Mouse (Mus musculus): ENCODE measurements at regions not wholly inside any gene's neighbourhood (a gene's known extent, or its start where the extent isn't known, plus 50 kb on each side); places are given as distances from the start of the nearest gene placed in this dataset.
"Not testable (repeated sequence)": the region's sequence is repeated elsewhere in the genome, so short reads cannot be mapped to it uniquely, and the experiment has no call there.

- not testable (repeated sequence) for DNase-seq (ENCODE audit: low spot score in 2 of 2)
Observed at GRCm38 (mm10) chr15:62252078-62252833, 1329.4 kb upstream of the A1bg start.

DNA sequence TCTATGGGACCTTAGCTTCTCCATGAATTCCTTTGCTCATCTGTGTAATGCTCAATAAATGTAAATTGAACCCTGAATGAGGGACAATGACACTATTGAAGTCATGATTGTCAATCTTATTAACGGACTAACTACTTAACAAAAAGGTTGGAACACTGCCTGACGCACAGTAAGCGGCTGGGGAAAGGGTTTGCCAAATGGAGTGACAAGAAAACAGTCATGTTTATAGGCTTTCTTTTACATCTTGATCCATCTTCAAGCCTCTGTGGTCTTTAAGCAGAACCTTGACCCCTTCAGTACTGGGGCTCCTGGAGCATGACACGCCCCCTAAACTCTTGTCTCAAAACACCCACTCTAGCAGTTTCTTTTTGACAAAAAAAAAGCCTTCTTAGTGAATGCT is 1326.6 kb upstream of the A1bg start:
- DNase-seq (ENCODE audit: low spot score in 2 of 2), result no peak

- DNase-seq (ENCODE audit: low spot score in 2 of 2), result no peak
Observed at GRCm38 (mm10) chr15:62246561-62247079, 1323.8 kb upstream of the A1bg start.

GRCm38 (mm10) chr15:62245237-62245636 is 1322.4 kb upstream of the A1bg start:
- no peak for DNase-seq (ENCODE audit: low spot score in 2 of 2)

DNA sequence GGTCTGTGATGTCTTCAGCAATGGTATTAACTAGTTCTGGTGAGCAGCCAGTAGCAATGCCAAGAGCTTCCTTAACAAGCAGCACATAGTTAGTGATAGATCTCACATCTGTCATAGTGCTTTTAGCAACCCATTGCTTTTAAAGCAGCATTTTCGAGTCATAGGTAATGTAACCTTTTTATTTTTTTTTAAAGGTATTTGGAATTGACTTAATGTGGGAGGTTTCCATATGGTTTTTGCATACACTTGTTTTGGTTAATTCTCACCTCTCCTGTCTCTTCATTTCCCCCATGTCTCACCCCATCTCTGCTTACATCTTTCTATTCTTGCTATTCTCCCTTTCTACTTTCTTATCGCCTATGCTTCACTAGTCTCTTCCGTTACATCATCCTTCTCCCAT is 1322.0 kb upstream of the A1bg start:
- DNase-seq (ENCODE audit: low spot score in 2 of 2), result no peak

DNA sequence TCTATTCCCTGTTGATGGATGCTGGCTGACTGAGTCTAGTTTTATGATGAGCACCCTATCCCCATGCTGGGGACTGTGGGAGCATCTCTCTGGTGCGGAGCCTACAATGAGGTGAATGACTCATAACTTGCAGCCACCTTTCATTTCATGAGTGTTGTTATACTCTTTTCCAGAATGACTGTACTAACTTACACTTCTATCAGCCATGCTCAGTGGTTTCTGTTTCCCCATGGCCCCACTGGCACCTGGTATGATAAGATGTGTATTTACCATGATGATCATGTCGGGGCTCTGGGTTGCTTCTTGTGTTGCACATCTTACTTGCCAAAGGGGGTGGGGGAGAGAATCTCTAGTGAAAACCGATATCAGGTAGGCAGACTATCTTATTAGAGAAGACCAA is 1317.2 kb upstream of the A1bg start:
- no peak for DNase-seq (ENCODE audit: low spot score in 2 of 2)

GRCm38 (mm10) chr15:62238503-62239045 is 1315.8 kb upstream of the A1bg start:
- no peak for DNase-seq (ENCODE audit: low spot score in 2 of 2)

- no peak for DNase-seq (ENCODE audit: low spot score in 2 of 2)
Observed at GRCm38 (mm10) chr15:62236056-62236455, 1313.2 kb upstream of the A1bg start.

- no peak for DNase-seq (ENCODE audit: low spot score in 2 of 2)
Observed at GRCm38 (mm10) chr15:62234182-62234760, 1311.5 kb upstream of the A1bg start.

GRCm38 (mm10) chr15:62233154-62233553 is 1310.3 kb upstream of the A1bg start:
- DNase-seq (ENCODE audit: low spot score in 2 of 2), result no peak

DNA sequence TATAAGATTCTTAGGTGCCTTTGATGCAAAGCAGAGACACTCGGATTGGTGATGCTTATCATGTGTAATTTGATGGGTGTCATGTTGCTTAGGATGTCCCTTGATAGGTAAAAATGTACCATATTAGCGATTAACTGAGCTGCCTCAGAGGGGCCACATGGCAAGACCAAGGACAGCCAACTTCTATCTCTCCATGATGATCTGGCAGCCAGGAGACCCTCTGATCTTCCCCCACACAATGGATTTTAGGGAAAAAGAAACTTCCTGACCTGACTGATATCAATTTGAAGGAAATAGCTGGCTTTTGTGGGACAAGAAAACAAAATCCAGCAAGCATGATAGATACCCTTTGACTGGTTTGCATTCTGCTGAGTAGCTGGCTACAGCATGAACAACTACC is 1308.9 kb upstream of the A1bg start:
- no peak for DNase-seq (ENCODE audit: low spot score in 2 of 2)

GRCm38 (mm10) chr15:62230773-62231172 is 1308.0 kb upstream of the A1bg start:
- no peak for DNase-seq (ENCODE audit: low spot score in 2 of 2)

DNA sequence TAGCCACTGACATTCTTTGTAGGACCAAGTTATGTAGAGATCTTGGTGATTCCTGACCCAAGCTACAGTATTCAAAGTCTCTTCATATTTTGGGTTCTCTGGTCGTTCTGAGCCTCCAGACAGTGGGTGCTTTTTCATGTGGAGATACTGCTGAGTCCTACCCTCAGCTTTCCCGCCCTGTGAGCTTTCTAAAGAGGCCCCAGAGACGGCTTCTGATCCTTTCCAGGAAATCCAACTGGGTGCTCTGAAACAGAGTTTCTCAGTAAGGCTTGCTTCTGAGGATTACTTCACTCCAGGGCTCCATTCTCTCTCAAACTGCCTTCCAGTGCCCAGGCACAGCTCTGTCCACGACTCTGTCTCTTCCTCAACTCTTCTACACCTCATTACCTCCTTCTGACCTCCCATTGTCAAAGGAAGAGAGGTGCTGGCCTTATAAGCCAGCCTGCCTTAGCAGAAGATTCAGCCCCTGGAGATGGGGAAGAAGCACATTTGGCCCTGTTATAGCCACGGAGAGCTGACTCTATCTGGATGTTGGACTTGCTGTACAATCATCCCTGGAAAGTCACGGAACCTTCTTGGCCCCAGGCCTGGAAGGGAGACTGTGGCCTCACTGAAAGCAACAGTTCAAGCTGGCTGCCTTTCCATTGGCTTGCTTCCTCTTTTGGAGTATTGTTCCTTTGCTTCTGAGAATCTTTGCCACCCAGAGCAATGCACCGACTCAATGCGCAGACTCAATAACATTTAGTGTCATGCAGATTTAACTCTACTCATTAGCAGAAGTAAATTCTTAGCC is 1306.9 kb upstream of the A1bg start:
- DNase-seq (ENCODE audit: low spot score in 2 of 2), result no peak

- DNase-seq (ENCODE audit: low spot score in 2 of 2), result no peak
Observed at GRCm38 (mm10) chr15:62229023-62229422, 1306.2 kb upstream of the A1bg start.

- DNase-seq (ENCODE audit: low spot score in 2 of 2), result no peak
Observed at GRCm38 (mm10) chr15:62224798-62225197, 1302.0 kb upstream of the A1bg start.

DNA sequence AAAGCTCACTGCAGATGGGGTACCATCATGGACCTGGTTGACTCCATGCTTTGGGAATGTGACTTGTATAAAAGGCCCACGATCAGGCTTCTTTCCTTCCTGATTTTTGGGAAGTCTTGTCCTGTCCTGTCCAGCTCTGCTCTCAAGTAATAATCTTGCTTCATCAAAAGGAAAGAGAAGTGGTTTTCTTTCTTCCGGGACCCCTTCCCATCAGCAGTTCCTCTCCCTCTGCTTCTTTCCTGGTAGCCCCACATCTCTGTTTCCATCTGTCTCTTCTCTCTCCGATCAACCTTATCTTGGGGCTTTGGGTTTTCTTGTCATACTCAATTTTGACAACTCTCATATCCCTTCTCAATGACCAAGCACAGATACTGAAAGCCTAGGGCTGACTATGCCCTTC is 1301.4 kb upstream of the A1bg start:
- no peak for DNase-seq (ENCODE audit: low spot score in 2 of 2)

DNA sequence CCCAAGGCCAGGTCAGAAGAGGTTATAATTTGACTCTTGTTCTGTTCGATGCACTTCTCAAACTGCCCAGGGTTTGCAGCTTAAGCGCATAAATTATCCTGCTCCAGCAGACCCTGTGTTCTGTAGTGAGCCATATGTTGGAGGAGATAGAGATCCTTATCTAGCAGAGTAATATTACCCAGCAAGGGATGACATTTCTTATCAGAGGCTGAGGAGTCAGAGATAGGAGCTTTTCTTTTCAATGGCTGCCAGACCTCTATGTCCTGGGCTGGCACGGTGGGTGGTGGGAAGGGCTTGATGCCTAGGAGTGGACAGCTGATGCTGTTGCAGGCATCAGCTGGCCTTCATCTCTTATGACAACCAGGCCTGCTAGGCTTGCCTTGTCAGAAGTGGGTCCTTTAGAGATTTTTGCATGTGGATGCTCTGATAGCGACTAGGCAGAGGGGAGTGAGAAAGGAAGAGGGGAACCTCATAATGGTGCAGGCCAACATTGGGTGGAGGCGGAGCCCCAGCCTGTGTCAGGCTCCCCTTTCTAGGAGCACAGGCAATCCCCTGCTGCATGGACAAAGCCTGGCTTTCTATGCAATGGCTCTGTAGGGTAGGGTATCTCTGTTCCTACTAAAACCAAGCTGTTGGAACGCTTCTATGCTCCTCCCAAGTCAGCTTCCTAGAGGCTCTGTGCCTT is 1300.5 kb upstream of the A1bg start:
- no peak for DNase-seq (ENCODE audit: low spot score in 2 of 2)

GRCm38 (mm10) chr15:62222731-62223130 is 1299.9 kb upstream of the A1bg start:
- DNase-seq (ENCODE audit: low spot score in 2 of 2), result no peak

DNA sequence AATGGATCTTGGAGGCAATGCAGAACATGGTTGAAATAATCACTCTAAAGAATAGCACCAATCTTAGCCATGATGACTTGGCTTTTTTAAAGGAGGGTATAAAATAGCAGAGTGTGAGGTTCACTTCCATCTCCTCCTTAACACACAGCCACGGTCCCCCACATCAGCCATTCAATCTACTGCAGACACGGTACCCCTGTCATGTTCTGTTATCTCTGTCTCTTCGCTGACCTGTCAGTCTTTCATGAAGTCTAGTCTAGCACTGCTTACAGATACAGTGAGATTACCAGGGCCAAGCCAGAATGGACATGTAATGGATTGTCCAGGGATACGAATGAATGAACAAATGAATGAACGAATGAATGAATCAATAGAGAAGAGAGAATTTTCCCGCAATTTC is 1299.4 kb upstream of the A1bg start:
- DNase-seq (ENCODE audit: low spot score in 2 of 2), result no peak

GRCm38 (mm10) chr15:62221024-62221819 is 1298.4 kb upstream of the A1bg start:
- no peak for DNase-seq (ENCODE audit: low spot score in 2 of 2)

- DNase-seq (ENCODE audit: low spot score in 2 of 2), result no peak
Observed at GRCm38 (mm10) chr15:62220620-62221019, 1297.8 kb upstream of the A1bg start.
